Mouse (Mus musculus): Measurements from ENCODE around the gene Naa20. TPM values are rescaled to one million over a fixed set of nuclear protein-coding genes. Genes with fewer than 3 reads are reported as not detected.

The Naa20 gene
- total RNA-seq (2021) = 10 to 100 TPM; 67.9 to 71.5 TPM

DNA sequence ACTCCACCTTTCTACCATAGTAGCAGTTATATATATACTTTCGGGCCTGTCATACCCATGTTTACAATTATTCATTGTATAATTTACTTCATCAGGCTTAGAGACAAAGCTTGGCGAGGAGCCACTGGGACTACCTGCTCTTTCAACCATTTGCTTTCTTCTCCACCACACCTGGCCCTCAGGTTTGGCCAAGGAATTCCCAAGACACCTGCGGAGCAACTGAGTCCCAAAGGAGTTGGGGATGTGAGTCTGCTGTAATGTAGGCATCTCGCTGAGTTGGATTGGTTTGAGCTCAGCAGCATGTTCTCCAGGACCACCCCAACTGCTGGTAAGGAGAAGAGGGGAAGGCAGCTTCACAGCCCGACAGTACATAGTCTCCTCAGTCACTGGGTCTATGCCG, at the start of gene Naa20:
Gene Naa20, plus strand, starts transcription at position 239 of the 400 bp plus-strand sequence.
- no peak for DNase-seq (ENCODE audit: low spot score in 2 of 2)
- intact Hi-C loops (cut with DNase I) = loop anchor here (5.0 kb wide), 1 partner anchor 205 kb away; no protein-coding TSS in a partner anchor

DNA sequence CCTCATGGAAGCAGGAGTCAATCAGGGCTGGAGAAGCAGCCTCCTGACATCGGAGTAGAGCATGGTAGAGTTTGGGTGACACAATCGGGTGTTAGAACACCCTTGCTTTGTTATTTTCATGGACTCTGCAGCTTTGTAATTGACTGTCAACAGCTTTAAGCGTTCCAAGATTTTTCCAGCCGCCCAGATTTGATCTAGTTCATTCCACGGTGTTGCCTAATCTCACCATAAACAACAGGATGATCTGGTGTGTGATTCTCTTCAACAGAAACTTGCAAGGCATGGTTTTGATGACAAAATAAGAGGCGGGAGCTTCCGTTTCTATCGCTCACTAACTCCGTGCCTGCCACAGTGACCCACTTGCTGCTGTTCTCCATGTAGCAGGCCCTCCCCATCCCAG, 46.1 kb upstream of the Naa20 start:
- intact Hi-C loops (cut with DNase I) = no loop called here

DNA sequence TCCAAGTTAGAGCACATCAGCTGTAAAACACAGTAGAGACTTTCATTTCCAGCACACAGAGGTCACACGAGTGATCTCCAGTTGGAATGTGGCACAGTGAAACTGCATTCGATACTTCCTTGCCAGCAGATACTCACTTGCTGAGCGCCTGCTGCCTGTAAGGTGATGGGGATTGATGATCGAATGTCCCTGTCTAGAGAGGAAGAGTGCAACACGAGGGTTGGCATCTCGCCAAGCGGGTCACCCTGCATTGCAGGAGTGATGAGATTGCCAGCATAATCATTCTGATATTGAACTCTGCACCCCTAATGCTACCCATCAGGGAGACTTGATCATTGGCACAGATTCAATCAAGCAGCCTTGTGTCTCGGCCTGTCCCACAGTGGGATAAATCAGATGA, 44.0 kb upstream of the Naa20 start:
- DNase-seq (ENCODE audit: low spot score in 2 of 2) = no peak
- intact Hi-C loops (cut with DNase I) = no loop called here

More for the DNA sequence above, 46.1 kb upstream of the Naa20 start:
- no peak for DNase-seq (ENCODE audit: low spot score in 2 of 2)

DNA sequence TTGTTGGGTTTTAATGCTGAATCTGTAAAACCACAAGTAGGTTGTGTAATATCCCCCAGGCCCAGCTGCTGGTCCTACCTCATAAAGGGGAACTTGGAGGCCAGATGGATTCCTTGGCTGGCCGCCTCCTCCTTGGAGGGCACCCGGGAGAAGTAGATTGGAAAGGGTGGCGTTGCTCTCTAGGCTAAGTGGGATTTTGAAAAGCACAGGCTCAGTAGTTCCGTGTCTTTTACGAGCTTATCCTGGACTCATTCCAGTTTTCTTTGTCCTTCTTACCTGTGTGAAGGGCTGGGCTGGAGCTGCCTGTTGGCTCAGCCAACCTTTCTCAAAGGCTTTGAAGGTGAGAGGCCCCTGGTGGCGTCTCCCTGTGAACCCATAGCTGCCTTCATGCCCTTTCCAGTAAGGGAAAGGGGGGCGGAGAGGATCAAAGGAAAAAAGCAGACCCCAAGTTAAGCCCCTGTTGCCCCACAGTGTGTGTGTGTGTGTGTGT, 42.4 kb upstream of the Naa20 start:
- intact Hi-C loops (cut with DNase I) = no loop called here
- DNase-seq (ENCODE audit: low spot score in 2 of 2) = peak; percentile 39 to 50

DNA sequence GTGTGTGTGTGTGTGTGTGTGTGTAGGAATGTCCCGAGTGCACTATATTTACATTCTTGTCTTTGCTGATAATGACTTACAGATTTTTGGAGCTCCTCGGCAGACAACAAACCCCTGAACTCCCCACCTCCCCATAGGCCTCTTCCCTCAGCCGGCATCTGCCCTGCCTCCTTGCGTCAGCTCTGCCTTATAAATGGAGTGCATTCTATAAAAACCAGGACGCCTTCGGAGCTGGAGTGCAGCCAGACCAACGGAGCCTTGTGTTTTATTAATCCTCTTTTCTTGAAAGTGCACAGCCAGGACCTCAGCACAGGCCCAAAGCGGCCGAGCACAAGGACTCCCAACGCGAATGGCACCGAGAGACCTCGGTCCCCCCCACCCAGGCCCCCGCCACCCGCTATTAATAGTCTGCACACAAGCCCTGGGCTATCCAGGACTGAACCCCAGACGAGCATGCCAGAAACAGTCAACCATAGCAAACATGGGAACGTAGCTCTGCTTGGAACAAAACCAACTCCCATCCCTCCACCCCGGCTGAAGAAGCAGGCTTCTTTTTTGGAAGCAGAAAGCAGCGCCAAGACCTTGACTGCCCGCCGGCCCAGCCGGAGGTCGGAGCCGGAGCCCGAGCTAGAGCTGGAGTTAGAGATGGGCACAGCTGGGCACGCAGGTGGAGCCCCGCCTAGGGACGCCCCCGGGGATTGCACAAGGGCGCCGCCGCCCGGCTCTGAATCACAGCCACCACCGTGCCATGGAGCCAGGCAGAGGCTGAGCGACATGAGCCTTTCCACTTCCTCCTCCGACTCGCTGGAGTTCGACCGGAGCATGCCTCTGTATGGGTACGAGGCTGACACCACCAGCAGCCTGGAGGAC, 41.7 kb upstream of the Naa20 start:
- intact Hi-C loops (cut with DNase I) = no loop called here

DNA sequence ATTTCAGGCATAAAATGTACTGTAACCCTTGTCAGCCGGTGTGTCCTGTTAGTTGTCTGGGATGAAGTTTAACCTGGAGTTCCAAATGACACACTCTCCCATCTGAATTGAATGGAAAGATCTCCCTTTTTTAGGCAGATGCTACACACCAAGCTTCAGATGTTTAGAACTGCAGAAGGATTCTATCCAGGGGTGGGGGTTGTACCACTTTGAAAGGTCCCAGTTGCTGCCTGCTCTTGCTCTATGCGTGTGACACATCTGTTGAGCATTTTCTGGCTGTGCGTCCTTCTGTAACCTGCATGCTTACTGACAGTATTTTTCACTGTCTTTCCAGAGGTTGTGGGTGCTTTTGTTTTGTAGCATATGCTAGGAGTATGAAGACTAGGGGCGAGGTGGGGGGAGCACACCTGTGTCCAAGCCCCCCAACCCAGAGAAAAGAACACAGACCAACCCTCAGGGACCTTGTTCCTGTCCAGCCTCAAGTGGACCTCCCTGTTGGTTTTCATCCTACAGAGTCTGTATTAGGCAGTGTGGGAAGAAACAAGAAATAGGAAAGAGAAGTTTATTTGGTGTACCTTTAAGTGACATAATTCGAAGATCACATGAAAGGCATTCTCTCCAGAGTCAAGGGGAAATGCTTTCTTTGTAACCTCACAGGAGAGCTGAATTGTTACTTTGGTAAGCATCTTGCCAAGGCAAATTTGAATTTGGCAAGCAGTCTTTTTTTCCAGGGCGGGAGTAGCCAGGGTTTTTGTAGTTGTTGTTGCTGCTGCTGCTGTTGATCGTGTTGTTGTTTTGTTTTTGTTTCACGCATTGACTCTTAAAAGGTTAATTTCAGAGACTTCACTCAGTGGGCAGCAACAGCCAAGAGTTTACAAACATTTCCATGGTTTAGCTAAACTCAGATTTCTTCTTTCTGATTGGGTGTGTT, 40.4 kb upstream of the Naa20 start:
- DNase-seq (ENCODE audit: low spot score in 2 of 2) = no peak
- intact Hi-C loops (cut with DNase I) = no loop called here

More for the DNA sequence above, 41.7 kb upstream of the Naa20 start:
- DNase-seq (ENCODE audit: low spot score in 2 of 2) = peak; percentile 88 to 89

DNA sequence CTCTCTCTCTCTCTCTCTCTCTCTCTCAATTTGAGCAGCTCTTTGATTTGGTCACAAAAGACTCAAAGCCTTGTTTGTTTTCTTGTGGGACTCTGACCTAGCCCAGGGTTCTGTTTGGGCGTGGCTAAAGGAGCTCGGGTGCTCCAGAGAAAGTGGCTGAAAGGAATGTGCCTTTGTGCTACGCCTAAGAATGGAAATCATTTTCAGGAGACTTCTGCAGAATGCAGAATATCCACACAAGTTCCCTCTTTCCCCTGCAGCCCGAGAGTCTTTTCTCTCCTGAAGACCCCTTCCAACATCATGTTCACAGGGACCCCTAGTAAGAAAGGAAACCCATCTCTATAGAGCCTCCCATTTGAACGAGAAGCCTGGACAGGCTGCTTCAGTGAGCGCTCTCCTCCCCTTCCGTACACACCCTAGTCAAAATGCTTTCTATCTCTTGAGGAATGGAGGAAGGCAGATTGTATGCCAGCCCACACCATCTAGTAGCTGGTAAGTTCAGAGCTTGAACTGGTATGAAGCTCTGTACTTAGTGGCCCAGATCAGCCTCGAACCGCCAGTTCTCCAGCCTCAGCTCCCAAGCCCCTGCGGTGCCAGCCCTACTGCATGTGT, 39.6 kb upstream of the Naa20 start:
- intact Hi-C loops (cut with DNase I) = no loop called here
- DNase-seq (ENCODE audit: low spot score in 2 of 2) = no peak

DNA sequence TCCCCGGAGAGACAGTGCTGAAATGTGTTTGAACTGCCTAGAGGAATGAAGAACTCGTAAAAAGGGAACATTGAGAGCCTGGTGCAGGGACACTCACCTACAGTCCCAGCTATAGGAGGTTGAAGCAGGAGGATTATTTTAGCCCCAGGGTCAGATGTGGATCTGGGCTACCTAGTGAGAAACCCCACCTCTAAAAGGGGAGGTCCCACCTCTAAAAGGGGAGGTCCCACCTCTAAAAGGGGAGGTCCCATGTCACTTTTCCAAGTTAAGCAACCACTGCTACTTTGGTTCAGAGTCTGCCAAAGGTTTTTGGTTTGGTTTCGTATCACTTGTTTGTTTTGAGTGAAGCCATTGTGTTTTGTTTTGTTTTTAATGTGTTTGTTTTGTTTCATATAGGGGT, 36.6 kb upstream of the Naa20 start:
- intact Hi-C loops (cut with DNase I) = no loop called here
- no peak for DNase-seq (ENCODE audit: low spot score in 2 of 2)

DNA sequence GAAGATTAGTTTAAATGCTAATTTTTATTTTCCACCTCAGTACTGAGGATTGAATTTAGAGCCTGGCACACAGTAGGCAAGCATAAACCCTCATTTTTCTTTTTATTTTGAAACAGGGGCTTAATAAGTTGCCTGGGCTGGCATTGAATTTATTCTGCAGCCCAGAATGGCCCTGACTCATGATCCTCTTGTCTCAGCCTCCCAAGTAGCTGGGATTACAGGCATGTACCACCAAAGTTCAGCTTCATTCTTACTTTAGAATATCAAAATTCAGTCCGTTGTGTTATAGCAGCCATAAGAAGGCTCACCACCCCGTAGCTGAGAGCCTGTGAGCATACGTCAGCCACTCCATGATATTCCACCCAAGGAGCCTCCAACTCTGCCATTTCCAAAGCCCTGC, 35.7 kb upstream of the Naa20 start:
- DNase-seq (ENCODE audit: low spot score in 2 of 2) = no peak

DNA sequence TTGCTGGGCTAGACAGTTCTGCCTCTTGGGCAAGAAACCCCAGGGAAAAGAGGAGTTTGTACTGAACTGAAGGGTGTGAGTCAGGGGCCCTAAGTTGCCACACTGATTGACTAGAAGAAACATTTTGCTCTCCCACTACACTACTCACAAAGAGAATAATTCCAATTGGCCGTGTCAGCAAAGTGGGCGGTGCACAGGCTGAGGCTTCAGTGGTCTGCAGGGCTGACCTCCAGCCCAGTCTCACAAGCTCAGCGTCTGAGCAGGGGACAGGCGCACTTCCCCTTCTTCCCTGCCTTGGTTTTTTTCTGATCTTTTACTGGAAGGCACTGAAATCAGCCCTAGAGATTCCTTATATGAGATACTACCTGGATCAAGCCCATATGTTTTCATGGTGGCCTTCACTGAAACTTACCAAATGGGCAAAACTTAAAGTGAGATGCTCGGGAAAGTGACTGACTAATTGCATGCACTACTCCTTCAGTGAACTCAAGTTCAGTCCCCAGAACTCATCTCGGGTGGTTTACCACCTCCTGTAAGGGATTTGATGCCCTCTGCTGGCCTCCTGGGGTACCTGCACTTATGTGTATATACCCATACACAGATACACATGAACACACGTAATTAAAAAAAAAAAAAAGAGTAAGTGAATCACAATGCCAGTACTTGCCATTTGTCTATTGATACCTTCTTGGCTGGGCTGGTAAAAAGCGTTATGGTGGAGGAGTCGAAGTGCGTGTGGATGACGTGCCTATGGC, 35.0 kb upstream of the Naa20 start:
- DNase-seq (ENCODE audit: low spot score in 2 of 2) = no peak

More for the DNA sequence above, 35.7 kb upstream of the Naa20 start:
- intact Hi-C loops (cut with DNase I) = no loop called here

DNA sequence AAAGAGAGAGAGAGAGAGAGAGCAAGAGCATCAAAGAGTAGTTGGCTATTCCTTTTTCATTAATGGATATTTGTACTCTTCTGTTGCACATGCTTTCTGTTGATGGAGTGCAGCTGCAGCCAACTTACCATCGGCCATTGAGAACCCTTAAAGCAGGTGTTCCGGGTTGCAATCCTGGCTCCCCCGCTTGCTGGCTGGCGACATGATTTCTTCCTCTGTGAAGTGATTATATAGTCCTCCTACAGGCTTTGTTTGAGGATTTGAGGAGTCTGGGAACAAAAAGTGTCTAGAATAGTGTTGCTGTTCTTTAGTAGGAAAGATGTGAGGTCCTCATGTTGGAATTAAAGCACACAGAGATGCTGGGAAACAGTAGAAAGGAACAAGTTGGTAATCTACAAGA, 30.6 kb upstream of the Naa20 start:
- intact Hi-C loops (cut with DNase I) = no loop called here
- no peak for DNase-seq (ENCODE audit: low spot score in 2 of 2)

More for the DNA sequence above, 35.0 kb upstream of the Naa20 start:
- intact Hi-C loops (cut with DNase I) = no loop called here

DNA sequence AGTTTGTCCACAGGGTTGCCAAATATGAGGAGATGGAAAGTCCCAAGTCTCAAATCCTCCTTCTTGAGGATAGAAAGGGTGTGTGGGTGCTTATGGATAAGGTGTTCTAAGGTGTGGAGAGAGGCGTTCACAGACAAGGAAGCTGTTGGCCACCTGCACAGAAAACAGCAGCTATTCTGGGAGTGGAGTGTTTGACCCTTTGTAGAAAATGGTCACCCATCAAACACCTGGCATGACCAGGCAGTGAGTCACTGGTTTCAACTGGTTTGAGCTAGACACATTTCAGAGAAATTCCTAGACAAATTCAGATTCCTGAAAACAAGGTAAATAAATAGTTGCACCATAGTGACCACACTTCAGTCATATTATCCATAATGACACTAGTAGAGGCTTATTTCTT, 29.8 kb upstream of the Naa20 start:
- no peak for DNase-seq (ENCODE audit: low spot score in 2 of 2)
- intact Hi-C loops (cut with DNase I) = no loop called here

DNA sequence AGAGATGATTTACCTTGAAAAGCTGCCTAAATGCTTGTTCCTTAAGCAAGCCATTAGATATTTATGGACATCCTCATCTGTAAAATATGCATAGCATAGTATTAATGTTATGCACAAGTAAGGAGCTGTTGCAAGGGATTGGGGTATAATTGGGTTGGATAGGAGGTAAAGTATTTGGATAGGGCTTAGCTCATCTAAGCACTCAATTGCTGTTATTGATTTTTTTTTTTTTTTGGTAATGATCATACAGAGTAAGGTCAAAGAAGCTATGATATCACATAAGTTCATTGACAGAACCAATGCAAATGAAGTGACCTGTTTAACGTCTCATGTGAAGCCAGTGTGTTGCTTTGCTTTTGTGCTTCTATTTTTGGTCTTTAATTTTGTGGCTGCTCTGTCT, 27.9 kb upstream of the Naa20 start:
- intact Hi-C loops (cut with DNase I) = no loop called here
- DNase-seq (ENCODE audit: low spot score in 2 of 2) = no peak

DNA sequence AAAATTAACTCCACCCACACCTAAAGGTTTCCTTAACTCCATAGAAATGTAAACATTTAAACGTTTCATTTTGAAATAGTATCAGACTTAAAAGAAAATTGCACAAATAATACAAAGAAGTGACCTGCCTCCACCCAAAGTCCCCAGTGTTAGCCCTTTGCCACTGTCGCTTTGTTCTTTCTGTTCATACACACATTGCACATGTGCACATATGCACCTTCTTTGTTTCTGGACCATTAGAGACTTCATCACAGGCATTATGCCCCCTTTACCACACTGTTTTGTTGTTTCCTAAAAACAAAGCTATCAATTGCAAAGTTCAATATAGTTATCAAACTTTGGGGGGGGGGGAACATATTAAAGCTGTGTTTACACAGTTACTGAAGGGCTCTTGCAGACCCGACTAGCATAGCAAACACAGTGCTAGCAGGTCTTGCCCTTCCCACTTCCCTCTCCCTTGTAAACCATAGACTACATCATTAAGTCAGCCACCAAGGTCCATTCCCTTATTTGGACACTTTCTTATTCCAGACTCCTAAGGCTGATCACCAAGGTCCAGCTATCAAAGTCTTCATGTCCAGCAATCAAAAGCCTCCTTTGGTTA, 26.9 kb upstream of the Naa20 start:
- intact Hi-C loops (cut with DNase I) = no loop called here
- no peak for DNase-seq (ENCODE audit: low spot score in 2 of 2)

DNA sequence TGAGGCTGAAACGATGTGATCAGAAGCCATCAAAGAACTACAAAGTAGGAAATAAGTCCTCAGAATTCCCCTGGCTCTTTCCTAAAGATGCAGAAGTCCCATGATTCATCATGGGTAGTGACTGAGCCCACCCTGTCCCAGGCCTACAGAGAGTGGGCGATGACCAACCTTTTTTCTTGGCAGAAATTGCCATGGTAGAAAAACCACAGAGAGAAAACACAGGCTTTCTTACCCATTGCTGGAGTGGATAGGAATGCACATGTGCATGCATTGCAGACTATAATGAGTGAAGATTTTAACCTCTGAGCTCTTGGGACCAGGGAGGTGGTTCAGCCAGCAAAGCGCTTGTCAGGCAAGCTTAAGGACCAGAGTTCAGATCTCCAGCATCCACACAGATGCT, 24.7 kb upstream of the Naa20 start:
- intact Hi-C loops (cut with DNase I) = no loop called here
- no peak for DNase-seq (ENCODE audit: low spot score in 2 of 2)

DNA sequence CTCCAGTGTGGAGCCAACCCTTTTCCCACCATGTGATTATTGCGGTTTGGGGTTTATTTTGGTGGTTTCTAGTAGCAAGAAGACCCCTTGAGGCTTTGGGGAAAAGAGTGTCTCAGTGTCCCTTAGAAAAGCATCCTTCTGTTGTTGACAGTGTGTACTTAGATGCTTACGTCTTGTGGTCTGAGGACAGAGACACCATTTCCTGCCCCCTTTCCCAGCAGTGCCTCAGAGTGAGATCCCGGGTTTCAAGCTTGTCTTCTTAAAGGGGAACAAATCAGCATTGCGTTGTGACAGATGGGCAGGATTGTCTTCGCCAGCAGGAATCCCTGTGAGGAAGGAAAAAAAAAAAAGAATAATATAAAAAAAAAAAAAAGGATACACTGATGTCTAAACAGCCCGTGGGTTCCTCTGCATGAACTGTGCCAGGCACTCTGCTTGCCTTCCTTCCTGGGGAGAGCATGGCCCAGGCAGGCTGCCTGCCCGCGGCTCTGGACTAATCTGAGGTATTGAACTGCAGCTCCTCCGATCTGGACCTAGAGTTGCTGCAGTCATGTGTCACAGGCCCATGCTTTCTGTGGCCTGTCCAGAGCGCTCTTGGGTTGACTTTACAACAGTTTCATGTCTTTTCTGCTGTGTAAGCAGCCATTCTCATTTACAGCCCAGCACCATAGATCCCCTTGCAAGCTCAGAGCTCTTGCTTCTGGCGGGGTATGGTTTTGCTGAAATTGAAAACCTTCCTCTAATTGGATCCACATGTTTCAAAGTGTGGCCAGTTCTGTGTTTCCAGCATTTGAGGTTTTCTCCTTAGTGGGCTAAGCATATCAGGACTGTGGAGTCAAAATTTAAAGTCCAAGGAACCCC, 20.8 kb upstream of the Naa20 start:
- intact Hi-C loops (cut with DNase I) = loop anchor here (5.0 kb wide), 1 partner anchor 84 kb away; no protein-coding TSS in a partner anchor
- DNase-seq (ENCODE audit: low spot score in 2 of 2) = no peak

DNA sequence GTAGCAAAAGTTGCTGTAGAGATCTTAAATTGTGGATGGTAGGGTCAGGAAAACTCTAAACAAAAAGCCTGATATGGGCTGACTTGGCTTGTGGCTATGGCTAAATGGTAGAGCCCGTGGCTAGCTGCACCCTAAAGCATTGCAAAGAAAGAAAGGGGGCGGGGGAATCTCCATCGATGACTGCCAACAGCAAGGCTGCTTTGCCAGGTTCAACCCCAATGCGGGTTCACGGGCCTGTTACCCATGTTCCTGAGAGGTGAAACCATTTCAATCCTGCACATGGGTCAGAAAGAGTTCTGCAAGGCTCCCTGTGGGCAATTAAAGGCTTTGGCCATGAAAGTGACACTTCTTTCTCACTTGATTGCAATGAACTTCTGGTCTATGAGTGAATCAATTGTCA, 20.0 kb upstream of the Naa20 start:
- peak in 1 of 2 experiments; percentile 2 for DNase-seq (ENCODE audit: low spot score in 2 of 2)
- intact Hi-C loops (cut with DNase I) = loop anchor here (2.0 to 5.0 kb wide), 2 partner anchors 85 to 181 kb away; no protein-coding TSS in a partner anchor

DNA sequence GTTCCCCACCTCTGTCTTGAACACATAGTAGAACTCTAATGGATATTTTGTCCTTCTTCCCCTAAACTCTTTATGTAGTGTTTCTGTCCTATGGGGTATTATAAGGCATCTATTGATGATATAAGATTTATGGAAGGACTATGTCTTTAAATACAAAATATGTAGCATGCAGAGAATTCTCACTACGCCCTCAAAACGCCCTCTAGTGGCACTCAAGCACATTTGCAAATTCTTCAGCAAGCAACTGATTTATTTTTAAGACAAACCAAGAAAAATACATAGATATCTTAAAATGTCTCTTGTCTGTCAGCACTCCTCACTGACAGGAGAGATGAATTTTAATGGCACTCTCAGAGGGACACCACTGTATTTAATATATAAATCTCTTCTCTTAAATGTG, 19.5 kb upstream of the Naa20 start:
- peak in 1 of 2 experiments; percentile 3 for DNase-seq (ENCODE audit: low spot score in 2 of 2)
- intact Hi-C loops (cut with DNase I) = loop anchor here (2.0 to 5.0 kb wide), 2 partner anchors 85 to 182 kb away; no protein-coding TSS in a partner anchor
